Mouse (Mus musculus) testis, postnatal 14 days (tissue): ENCODE results near the gene Trim15.

Experiments used
- DNase-seq: peaks from one replicate; pipeline ENCODE4 v3.0.0; 2021; ENCODE audit warnings: low spot score

Gene Trim15

GRCm38 (mm10) chr17:36826002-36826401 lies 41.0 kb downstream of the Trim15 start:
- DNase-seq: peak; percentile 87

GRCm38 (mm10) chr17:36825525-36825924 lies 41.5 kb downstream of the Trim15 start:
- DNase-seq: no peak

GRCm38 (mm10) chr17:36824005-36824404 lies 43.0 kb downstream of the Trim15 start:
- DNase-seq: no peak

GRCm38 (mm10) chr17:36811871-36812270 lies 55.1 kb downstream of the Trim15 start, which contains the start of gene H2-M10.6:
Gene H2-M10.6 (plus strand): TSS chr17:36812171.
- DNase-seq: no peak
